ENCODE assay signal across 23 mouse cellular contexts in the genomic region with DNA sequence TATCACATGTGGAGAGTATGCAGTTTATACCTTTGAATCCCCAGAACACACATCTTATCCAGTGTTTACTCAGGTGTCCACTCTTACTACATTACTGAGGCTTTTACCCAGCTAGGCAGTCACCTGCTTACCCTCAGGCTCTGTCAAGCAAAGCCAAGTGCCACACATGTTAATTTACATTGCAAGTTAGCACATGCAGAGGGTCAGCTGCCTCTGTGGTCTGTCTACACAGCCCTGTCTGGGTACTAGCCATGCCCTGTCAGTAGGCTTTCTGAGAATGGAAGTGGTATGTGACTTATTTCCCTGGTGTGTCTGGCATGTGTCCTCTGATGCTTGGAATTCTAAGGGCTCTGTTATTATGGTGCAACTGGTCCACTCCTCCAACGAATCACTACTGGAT.
DNase-seq lines count a peak whose midpoint lies in the region; ATAC-seq and TF ChIP-seq lines count a peak whose summit lies in the region.
"Had no signal": no experiment of that assay in that cellular context is flagged by ENCODE, and none has a peak within 500 bp of the region (broad histone marks: within the 10 kb centered on the region; RNA-seq: fewer than 3 reads in every experiment).

No protein-coding gene starts in this region.

- WGBS in lung, embryonic 14.5 days, result 45% methylated on average over 1 of the region's 1 CpGs
- 81% methylated on average over 1 of the region's 1 CpGs for WGBS in midbrain, embryonic 11.5 days
- 62% methylated on average over 1 of the region's 1 CpGs for WGBS in midbrain, postnatal 0 days

- no peak overlapping the region for H3K9ac ChIP-seq in lung, embryonic 14.5 days
- H3K9ac ChIP-seq in midbrain, embryonic 11.5 days (ENCODE audit: low read length), result no peak overlapping the region
- no peak overlapping the region for H3K9ac ChIP-seq in midbrain, postnatal 0 days (replicated peaks; ENCODE audit: low read length, poor library complexity, severe bottlenecking)
- H3K9ac ChIP-seq: embryonic facial prominence, embryonic 13.5 days; forebrain, embryonic 12.5 days; heart, embryonic 15.5 days; hindbrain, embryonic 15.5 days had no signal

- ATAC-seq in lung, embryonic 14.5 days (ENCODE audit: insufficient read depth), result peak; percentile 77; the same call in 1 of the 2 replicates
- no peak for ATAC-seq in midbrain, embryonic 11.5 days (ENCODE audit: low FRiP score)
- ATAC-seq in midbrain, postnatal 0 days (ENCODE audit: low FRiP score), result no peak
- no peak for ATAC-seq in cerebellum, adult (ENCODE audit: insufficient number of reproducible peaks, low FRiP score, low TSS enrichment)
- ATAC-seq: forebrain, embryonic 16.5 days; Patski had no signal

- DNase-seq in lung, embryonic 14.5 days, result no peak
- DNase-seq in lung, postnatal 10 days, result no peak
- DNase-seq in midbrain, embryonic 11.5 days (ENCODE audit: low spot score, missing footprints), result peak; percentile 61
- DNase-seq in midbrain, postnatal 0 days (ENCODE audit: low spot score), result no peak
- DNase-seq in fat pad, adult 2 months (ENCODE audit: extremely low read depth, low read depth, low spot score), result peak; percentile 18
- DNase-seq in T-cell, adult 2 months (ENCODE audit: low spot score), result no peak
- DNase-seq: adrenal gland, adult 2 months; adrenal gland, postnatal 25 days; cerebellum, adult 2 months; cerebellum, postnatal 10 days; embryo, embryonic 11 days; gastrocnemius, postnatal 14 days; heart, adult 2 months; heart, postnatal 14 days had no signal

- H3K4me3 ChIP-seq in lung, embryonic 14.5 days (ENCODE audit: low read depth, low read length), result no peak overlapping the region
- H3K4me3 ChIP-seq in midbrain, embryonic 11.5 days (ENCODE audit: low read depth, low read length), result no peak overlapping the region
- H3K4me3 ChIP-seq in midbrain, postnatal 0 days (ENCODE audit: low read depth, low read length), result no peak overlapping the region
- H3K4me3 ChIP-seq: embryonic facial prominence, embryonic 13.5 days; forebrain, embryonic 12.5 days; heart, adult 2 months; heart, embryonic 15.5 days; hindbrain, embryonic 15.5 days had no signal

- H3K36me3 ChIP-seq in lung, embryonic 14.5 days (ENCODE audit: insufficient read depth), result no peaks in the 10 kb centered on the region
- H3K36me3 ChIP-seq in midbrain, embryonic 11.5 days (ENCODE audit: control insufficient read depth, insufficient read depth, low read length), result no peaks in the 10 kb centered on the region
- no peaks in the 10 kb centered on the region for H3K36me3 ChIP-seq in midbrain, postnatal 0 days (ENCODE audit: insufficient read depth, low read length)
- H3K36me3 ChIP-seq: embryonic facial prominence, embryonic 13.5 days; forebrain, embryonic 12.5 days; heart, embryonic 15.5 days; hindbrain, embryonic 15.5 days had no signal

- no peaks in the 10 kb centered on the region for H3K9me3 ChIP-seq in lung, embryonic 14.5 days (ENCODE audit: low read depth, low read length)
- H3K9me3 ChIP-seq in midbrain, embryonic 11.5 days (ENCODE audit: control insufficient read depth, low read length), result no peaks in the 10 kb centered on the region
- no peaks in the 10 kb centered on the region for H3K9me3 ChIP-seq in midbrain, postnatal 0 days (ENCODE audit: low read length)
- H3K9me3 ChIP-seq: embryonic facial prominence, embryonic 13.5 days; forebrain, embryonic 12.5 days; heart, embryonic 15.5 days; hindbrain, embryonic 15.5 days had no signal

- H3K27me3 ChIP-seq in lung, embryonic 14.5 days (ENCODE audit: insufficient read depth, low read length), result no peaks in the 10 kb centered on the region
- H3K27me3 ChIP-seq in midbrain, embryonic 11.5 days (ENCODE audit: control insufficient read depth, insufficient read depth, low read length), result no peaks in the 10 kb centered on the region
- H3K27me3 ChIP-seq in midbrain, postnatal 0 days (ENCODE audit: insufficient read depth, low read length), result no peaks in the 10 kb centered on the region
- H3K27me3 ChIP-seq: CH12.LX; embryonic facial prominence, embryonic 13.5 days; forebrain, embryonic 12.5 days; heart, embryonic 15.5 days; hindbrain, embryonic 15.5 days; Patski had no signal

- H3K4me2 ChIP-seq in lung, embryonic 14.5 days, result no peak overlapping the region
- no peak overlapping the region for H3K4me2 ChIP-seq in midbrain, embryonic 11.5 days
- no peak overlapping the region for H3K4me2 ChIP-seq in midbrain, postnatal 0 days (ENCODE audit: low read depth, low read length, poor library complexity, severe bottlenecking)
- H3K4me2 ChIP-seq: embryonic facial prominence, embryonic 13.5 days; forebrain, embryonic 12.5 days; heart, embryonic 11.5 days; heart, embryonic 15.5 days; hindbrain, embryonic 15.5 days had no signal

- no peak for TF ChIP-seq CTCF in lung, embryonic 14.5 days (IDR thresholded peaks at IDR 0.05; ENCODE audit: low read depth)
- no peak for TF ChIP-seq CTCF in midbrain, postnatal 0 days (IDR thresholded peaks at IDR 0.05)

- H3K4me1 ChIP-seq in lung, embryonic 14.5 days (ENCODE audit: insufficient read depth), result no peaks in the 10 kb centered on the region
- H3K4me1 ChIP-seq in midbrain, embryonic 11.5 days (ENCODE audit: control insufficient read depth, insufficient read depth, low read length), result no peaks in the 10 kb centered on the region
- no peaks in the 10 kb centered on the region for H3K4me1 ChIP-seq in midbrain, postnatal 0 days (ENCODE audit: insufficient read depth, low read length)
- H3K4me1 ChIP-seq: embryonic facial prominence, embryonic 13.5 days; forebrain, embryonic 12.5 days; hindbrain, embryonic 15.5 days had no signal

- peak overlapping the region; percentile 24; the same call in 1 of the 2 replicates for H3K27ac ChIP-seq in lung, embryonic 14.5 days (ENCODE audit: low read depth)
- no peak overlapping the region for H3K27ac ChIP-seq in midbrain, embryonic 11.5 days (ENCODE audit: low read depth, low read length)
- H3K27ac ChIP-seq in midbrain, postnatal 0 days (ENCODE audit: low read depth, low read length), result no peak overlapping the region
- H3K27ac ChIP-seq: embryonic facial prominence, embryonic 13.5 days; forebrain, embryonic 12.5 days; heart, adult 2 months; heart, embryonic 15.5 days; hindbrain, embryonic 15.5 days had no signal

Comparison
In these comparisons a context has a peak if more than half of its experiments do, and no peak if none do; other contexts are left out.
1. DNase-seq: peak in midbrain, embryonic 11.5 days (single experiment) and fat pad, adult 2 months (single experiment); none in lung, embryonic 14.5 days (single experiment), lung, postnatal 10 days (single experiment), midbrain, postnatal 0 days (single experiment) and T-cell, adult 2 months (single experiment).